Mouse (Mus musculus) liver, embryonic 13.5 days (tissue): ENCODE measurements around the gene Ttc39b. TPM values are rescaled to one million over a fixed set of nuclear protein-coding genes. Genes with fewer than 3 reads are reported as not detected.

Experiments used
- ATAC-seq: fragments of 200-750 bp; cut with Nextera tagmentation; 2 replicates; pipeline ENCODE4 v1.8.0; 2017; ENCODE audit warnings: low read depth, mild to moderate bottlenecking, moderate number of reproducible peaks, moderate library complexity
- DNase-seq: peaks from one replicate; pipeline ENCODE4 v3.0.0; 2022
- H3K27ac ChIP-seq: fragments of 300-500 bp; sonication (generic); 2 replicates; pipeline ENCODE4 v1.5.1; 2015; ENCODE audit warnings: moderate library complexity, mild to moderate bottlenecking, inconsistent platforms
- H3K27me3 ChIP-seq: fragments of 300-500 bp; sonication (generic); 2 replicates; pipeline ENCODE4 v1.6.1; 2015; ENCODE audit warnings: mild to moderate bottlenecking, inconsistent platforms
- H3K36me3 ChIP-seq: fragments of 300-500 bp; sonication (generic); 2 replicates; pipeline ENCODE4 v1.6.1; 2015; ENCODE audit warnings: mild to moderate bottlenecking, inconsistent platforms
- H3K4me1 ChIP-seq: fragments of 300-500 bp; sonication (generic); replicated peaks from 2 replicates; pipeline ENCODE4 v1.6.1; 2015; ENCODE audit warnings: inconsistent platforms
- H3K4me2 ChIP-seq: fragments of 300-500 bp; sonication (generic); 2 replicates; pipeline ENCODE4 v1.6.1; 2015; ENCODE audit warnings: inconsistent platforms, mild to moderate bottlenecking, moderate library complexity
- H3K4me3 ChIP-seq: fragments of 300-500 bp; sonication (generic); replicated peaks from 2 replicates; pipeline ENCODE4 v1.5.1; 2015; ENCODE audit warnings: mild to moderate bottlenecking, inconsistent platforms
- H3K9ac ChIP-seq: fragments of 300-500 bp; sonication (generic); 2 replicates; pipeline ENCODE4 v1.6.1; 2015; ENCODE audit warnings: mild to moderate bottlenecking, inconsistent platforms
- H3K9me3 ChIP-seq: fragments of 300-500 bp; sonication (generic); replicated peaks from 2 replicates; pipeline ENCODE4 v1.6.1; 2016; ENCODE audit warnings: inconsistent platforms
- WGBS: fragments of 180-500 bp; shearing (Covaris S2); methylation state at CpG from one replicate; pipeline ENCODE4 v1.1.7; 2015; ENCODE audit not compliant: insufficient replicate concordance; 5-methylcytosine and 5-hydroxymethylcytosine counted together
- polyA plus RNA-seq: library from polyadenylated mRNA; unstranded; fragments of >200 nt; fragmentation: Nextera tagmentation; extraction: Ambion mirVana; gene quantifications from 2 replicates; pipeline ENCODE4 v1.2.1, GENCODE M21; 2015

The Ttc39b gene
- polyA plus RNA-seq, 1 experiment from 2014 or later = 2.8 TPM

- Histone ChIP-seq H3K4me2 (no peak overlapping the region), H3K27ac (no peak overlapping the region), H3K4me1 (peaks cover 25% of the 10 kb centered on the region), H3K36me3 (no peaks in the 10 kb centered on the region), H3K9ac (no peak overlapping the region), H3K9me3 (no peaks in the 10 kb centered on the region), H3K27me3 (no peaks in the 10 kb centered on the region), H3K4me3 (no peak overlapping the region)
- ATAC-seq = no peak
- DNase-seq = no peak
- 86% methylated on average over 8 of the region's 8 CpGs for WGBS
Observed at GRCm38 (mm10) chr4:83270481-83270880, 53.6 kb downstream of the Ttc39b start.

- no peaks in the 10 kb centered on the region for H3K36me3 ChIP-seq
- no peak overlapping the region for H3K4me2 ChIP-seq
- H3K27me3 ChIP-seq = no peaks in the 10 kb centered on the region
- H3K4me1 ChIP-seq = peaks cover 24% of the 10 kb centered on the region
- H3K27ac ChIP-seq = no peak overlapping the region
- no peak overlapping the region for H3K4me3 ChIP-seq
- no peak overlapping the region for H3K9ac ChIP-seq
- ATAC-seq (no peak), DNase-seq (no peak)
- WGBS = 51% methylated on average over 6 of the region's 6 CpGs
- H3K9me3 ChIP-seq = no peaks in the 10 kb centered on the region
Observed at GRCm38 (mm10) chr4:83269614-83270013, 54.4 kb downstream of the Ttc39b start.

GRCm38 (mm10) chr4:83265926-83266692 lies 57.9 kb downstream of the Ttc39b start:
- Histone ChIP-seq H3K9ac (no peak overlapping the region), H3K4me1 (peaks cover 9% of the 10 kb centered on the region; the same call in 1 of the 2 replicates), H3K4me3 (peak overlapping the region; percentile 30), H3K36me3 (no peaks in the 10 kb centered on the region), H3K9me3 (no peaks in the 10 kb centered on the region), H3K27ac (no peak overlapping the region), H3K4me2 (peak overlapping the region; percentile 45), H3K27me3 (no peaks in the 10 kb centered on the region)
- 46% methylated on average over 14 of the region's 14 CpGs for WGBS
- ATAC-seq (no peak), DNase-seq (no peak)

- ATAC-seq (no peak), DNase-seq (no peak)
- Histone ChIP-seq H3K27me3 (no peaks in the 10 kb centered on the region), H3K9me3 (no peaks in the 10 kb centered on the region), H3K4me1 (peaks cover 9% of the 10 kb centered on the region; the same call in 1 of the 2 replicates), H3K9ac (no peak overlapping the region), H3K36me3 (no peaks in the 10 kb centered on the region), H3K27ac (no peak overlapping the region), H3K4me2 (no peak overlapping the region), H3K4me3 (no peak overlapping the region)
- whole genome bisulfite sequencing = 80% methylated on average over 2 of the region's 2 CpGs
Observed at GRCm38 (mm10) chr4:83264832-83265231, 59.2 kb downstream of the Ttc39b start.

GRCm38 (mm10) chr4:83261998-83262397 lies 62.1 kb downstream of the Ttc39b start:
- H3K4me3 ChIP-seq = no peak overlapping the region
- 9% methylated on average over 2 of the region's 2 CpGs for WGBS
- DNase-seq = no peak

GRCm38 (mm10) chr4:83259690-83260089 lies 64.4 kb downstream of the Ttc39b start:
- ATAC-seq = no peak
- WGBS = 68% methylated on average over 4 of the region's 4 CpGs
- H3K4me2 ChIP-seq = no peak overlapping the region

More at GRCm38 (mm10) chr4:83261998-83262397, 62.1 kb downstream of the Ttc39b start:
- no peak for ATAC-seq
- Histone ChIP-seq H3K4me2 (no peak overlapping the region), H3K36me3 (no peaks in the 10 kb centered on the region), H3K9ac (no peak overlapping the region), H3K4me1 (peaks cover 9% of the 10 kb centered on the region; the same call in 1 of the 2 replicates), H3K9me3 (no peaks in the 10 kb centered on the region), H3K27me3 (no peaks in the 10 kb centered on the region), H3K27ac (no peak overlapping the region)

GRCm38 (mm10) chr4:83258273-83258672 lies 65.8 kb downstream of the Ttc39b start:
- Histone ChIP-seq H3K4me1 (peaks cover 6% of the 10 kb centered on the region; the same call in 1 of the 2 replicates), H3K4me2 (no peak overlapping the region), H3K27ac (no peak overlapping the region), H3K27me3 (no peaks in the 10 kb centered on the region), H3K9ac (no peak overlapping the region), H3K36me3 (no peaks in the 10 kb centered on the region), H3K9me3 (no peaks in the 10 kb centered on the region), H3K4me3 (no peak overlapping the region)
- 82% methylated on average over 3 of the region's 3 CpGs for WGBS
- ATAC-seq (no peak), DNase-seq (no peak)

More at GRCm38 (mm10) chr4:83259690-83260089, 64.4 kb downstream of the Ttc39b start:
- peaks cover 6% of the 10 kb centered on the region; the same call in 1 of the 2 replicates for H3K4me1 ChIP-seq
- H3K27me3 ChIP-seq = no peaks in the 10 kb centered on the region
- no peak overlapping the region for H3K27ac ChIP-seq
- no peak overlapping the region for H3K4me3 ChIP-seq
- H3K9me3 ChIP-seq = no peaks in the 10 kb centered on the region
- no peak for DNase-seq
- no peaks in the 10 kb centered on the region for H3K36me3 ChIP-seq
- H3K9ac ChIP-seq = no peak overlapping the region

- 75% methylated on average over 17 of the region's 17 CpGs for WGBS
- H3K27me3 ChIP-seq = no peaks in the 10 kb centered on the region
- peaks cover 6% of the 10 kb centered on the region; the same call in 1 of the 2 replicates for H3K4me1 ChIP-seq
- H3K9ac ChIP-seq = no peak overlapping the region
- no peaks in the 10 kb centered on the region for H3K36me3 ChIP-seq
- H3K4me2 ChIP-seq = no peak overlapping the region
- no peak overlapping the region for H3K4me3 ChIP-seq
- H3K9me3 ChIP-seq = no peaks in the 10 kb centered on the region
- DNase-seq (no peak), ATAC-seq (no peak)
- H3K27ac ChIP-seq = no peak overlapping the region
Observed at GRCm38 (mm10) chr4:83257279-83258260, 66.5 kb downstream of the Ttc39b start.

GRCm38 (mm10) chr4:83256779-83257178 lies 67.3 kb downstream of the Ttc39b start:
- Histone ChIP-seq H3K9me3 (no peaks in the 10 kb centered on the region), H3K4me1 (no peaks in the 10 kb centered on the region), H3K27me3 (no peaks in the 10 kb centered on the region), H3K36me3 (no peaks in the 10 kb centered on the region), H3K4me3 (no peak overlapping the region), H3K9ac (no peak overlapping the region), H3K4me2 (no peak overlapping the region), H3K27ac (no peak overlapping the region)
- no peak for ATAC-seq
- no peak for DNase-seq
- WGBS = 86% methylated on average over 11 of the region's 11 CpGs

GRCm38 (mm10) chr4:83254941-83255340 lies 69.1 kb downstream of the Ttc39b start:
- H3K4me2 ChIP-seq = no peak overlapping the region
- no peak for ATAC-seq
- no peak overlapping the region for H3K9ac ChIP-seq
- H3K4me3 ChIP-seq = no peak overlapping the region
- WGBS = 71% methylated on average over 10 of the region's 10 CpGs
- H3K27ac ChIP-seq = no peak overlapping the region
- H3K4me1 ChIP-seq = no peaks in the 10 kb centered on the region
- H3K27me3 ChIP-seq = no peaks in the 10 kb centered on the region
- H3K36me3 ChIP-seq = no peaks in the 10 kb centered on the region
- no peaks in the 10 kb centered on the region for H3K9me3 ChIP-seq
- DNase-seq = no peak

- no peak for ATAC-seq
- WGBS = 66% methylated on average over 6 of the region's 6 CpGs
Observed at GRCm38 (mm10) chr4:83253679-83254078, 70.4 kb downstream of the Ttc39b start.

More at GRCm38 (mm10) chr4:83253679-83254078, 70.4 kb downstream of the Ttc39b start:
- DNase-seq = no peak
- no peaks in the 10 kb centered on the region for H3K9me3 ChIP-seq
- H3K4me2 ChIP-seq = no peak overlapping the region
- H3K27ac ChIP-seq = no peak overlapping the region
- no peaks in the 10 kb centered on the region for H3K4me1 ChIP-seq
- H3K9ac ChIP-seq = no peak overlapping the region
- no peaks in the 10 kb centered on the region for H3K36me3 ChIP-seq
- H3K4me3 ChIP-seq = no peak overlapping the region
- no peaks in the 10 kb centered on the region for H3K27me3 ChIP-seq
